Mouse (Mus musculus): ENCODE measurements at regions not wholly inside any gene's neighbourhood (a gene's known extent, or its start where the extent isn't known, plus 50 kb on each side); places are given as distances from the start of the nearest gene placed in this dataset.

GRCm38 (mm10) chr15:51346301-51346700 lies 2538.4 kb upstream of the Gm7489 start:
- 0 out of 2 replicates have a peak, but pooled peaks have one; percentile 22 for ATAC-seq (replicated peaks; ENCODE audit: low read depth, poor library complexity, severe bottlenecking)

DNA sequence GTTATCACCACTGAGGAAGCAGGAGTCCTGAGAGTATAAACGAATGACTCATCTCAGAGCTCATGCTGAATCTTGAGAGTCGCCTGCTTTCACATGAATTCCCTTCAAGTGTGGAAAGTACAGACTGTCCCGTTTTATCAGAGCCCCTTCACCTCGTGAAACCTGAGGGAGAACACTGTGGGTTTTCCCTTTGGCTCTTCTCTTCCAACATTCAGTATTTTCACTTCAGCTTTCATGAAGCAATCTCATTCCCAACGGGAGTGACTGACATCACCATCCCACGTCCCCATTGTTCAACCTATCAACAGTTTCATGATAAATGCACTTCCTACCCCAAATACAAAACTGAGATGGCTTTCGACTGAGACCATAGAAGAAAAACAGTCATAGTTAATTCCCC lies 2521.3 kb upstream of the Gm7489 start:
- no peak for ATAC-seq (replicated peaks; ENCODE audit: low read depth, poor library complexity, severe bottlenecking)

GRCm38 (mm10) chr15:51371162-51371561 lies 2513.5 kb upstream of the Gm7489 start:
- ATAC-seq (replicated peaks; ENCODE audit: low read depth, poor library complexity, severe bottlenecking) = no peak

DNA sequence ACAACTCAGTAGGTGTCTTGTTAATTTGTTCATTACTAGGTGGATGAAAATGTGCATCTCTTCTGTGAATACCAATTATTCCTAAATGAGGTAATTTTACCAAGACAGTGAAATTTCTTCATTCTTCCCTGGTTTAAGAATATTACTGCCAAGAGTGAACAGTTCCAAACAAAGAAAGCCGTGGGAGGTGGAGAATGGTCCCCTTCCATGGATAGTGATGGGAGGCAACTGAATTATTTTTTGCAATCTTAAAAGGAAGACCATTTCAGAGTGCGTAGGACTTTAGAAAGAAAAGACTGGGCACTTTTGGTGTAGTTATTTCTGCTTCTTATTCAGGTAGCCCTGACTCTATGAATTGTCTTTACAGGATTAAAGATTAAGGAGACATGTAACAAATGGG lies 2494.3 kb upstream of the Gm7489 start:
- ATAC-seq (replicated peaks; ENCODE audit: low read depth, poor library complexity, severe bottlenecking) = no peak

DNA sequence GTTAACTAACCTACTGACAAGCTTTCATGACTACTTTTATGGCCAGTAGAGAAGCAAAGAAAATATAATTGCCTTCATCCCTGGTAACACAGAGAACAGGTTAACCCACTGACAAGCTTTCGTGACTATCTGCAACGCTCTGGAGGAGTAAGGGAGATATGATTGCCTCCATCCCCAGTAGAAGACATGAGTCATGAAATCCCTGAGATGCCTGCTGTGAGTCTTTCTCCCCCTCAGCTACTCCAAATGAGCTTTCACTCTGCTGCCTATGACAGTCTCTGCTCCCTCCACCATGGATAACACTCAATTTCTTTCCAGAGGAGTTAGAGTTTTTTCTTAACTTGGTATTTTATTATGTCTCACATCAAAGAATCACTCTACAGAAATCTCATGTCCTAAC lies 2493.4 kb upstream of the Gm7489 start:
- ATAC-seq (replicated peaks; ENCODE audit: low read depth, poor library complexity, severe bottlenecking) = no peak

GRCm38 (mm10) chr15:51392449-51393405 lies 2492.0 kb upstream of the Gm7489 start:
- no peak for ATAC-seq (replicated peaks; ENCODE audit: low read depth, poor library complexity, severe bottlenecking)

DNA sequence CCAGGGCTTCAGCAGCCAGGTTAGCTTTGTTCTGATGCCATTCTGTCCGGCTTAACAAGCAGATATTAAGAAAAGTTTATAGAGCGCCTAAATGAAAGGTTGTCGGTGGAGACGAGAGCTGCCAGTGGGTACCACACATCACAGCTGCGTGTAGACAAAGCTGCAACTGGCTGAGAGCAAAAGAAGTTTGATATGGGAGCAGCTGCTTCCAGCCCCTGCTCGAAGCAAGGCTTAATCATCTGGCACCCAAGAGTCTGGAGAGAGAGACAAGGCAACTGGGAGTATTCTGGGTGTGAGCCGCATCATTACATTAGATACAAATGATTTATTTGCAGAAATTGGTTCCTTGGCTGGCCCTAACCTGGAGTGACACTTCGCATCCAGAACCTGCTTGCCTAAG lies 2488.7 kb upstream of the Gm7489 start:
- no peak for ATAC-seq (replicated peaks; ENCODE audit: low read depth, poor library complexity, severe bottlenecking)

DNA sequence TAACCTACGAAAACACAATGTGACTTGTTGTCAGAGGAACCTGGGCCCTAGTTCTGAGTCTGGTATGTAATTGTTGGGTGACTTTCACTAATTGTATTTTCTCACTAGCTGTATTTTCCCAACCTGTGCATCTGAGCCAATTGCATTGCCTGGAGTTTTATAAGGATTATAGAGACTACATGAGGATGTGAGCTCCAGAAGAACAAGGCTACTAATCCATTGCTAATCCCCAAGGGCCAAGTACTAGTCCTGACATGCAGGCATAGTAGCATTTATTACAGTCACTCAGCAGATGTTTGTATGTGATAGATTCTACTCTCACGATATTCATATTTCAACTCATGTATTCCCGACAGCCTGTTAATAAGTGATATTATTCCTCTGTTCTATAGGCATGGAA lies 2481.1 kb upstream of the Gm7489 start:
- no peak for ATAC-seq (replicated peaks; ENCODE audit: low read depth, poor library complexity, severe bottlenecking)

GRCm38 (mm10) chr15:51409791-51410308 lies 2474.9 kb upstream of the Gm7489 start:
- no peak for ATAC-seq (replicated peaks; ENCODE audit: low read depth, poor library complexity, severe bottlenecking)

- no peak for ATAC-seq (replicated peaks; ENCODE audit: low read depth, poor library complexity, severe bottlenecking)
Measured at GRCm38 (mm10) chr15:51411966-51412365, 2472.7 kb upstream of the Gm7489 start.

DNA sequence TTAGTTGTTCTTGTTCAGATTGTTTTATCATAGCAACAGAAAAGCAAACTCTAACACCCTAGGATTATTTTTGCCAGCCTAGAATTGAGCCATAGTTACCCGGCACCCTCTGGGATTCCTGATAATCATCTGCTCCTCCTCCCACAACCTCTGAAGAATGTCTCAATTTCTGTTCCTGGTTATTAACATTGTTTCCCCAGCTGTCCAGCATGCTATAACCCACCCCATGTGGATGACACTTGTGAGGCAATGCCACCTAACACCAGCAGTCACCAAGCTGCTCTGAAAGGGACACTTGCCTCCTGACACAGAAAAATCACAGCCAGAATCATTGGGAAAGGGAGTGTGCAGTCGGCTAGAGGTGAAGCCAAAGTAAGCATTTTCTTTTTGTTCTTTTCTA lies 2442.1 kb upstream of the Gm7489 start:
- no peak for ATAC-seq (replicated peaks; ENCODE audit: low read depth, poor library complexity, severe bottlenecking)

DNA sequence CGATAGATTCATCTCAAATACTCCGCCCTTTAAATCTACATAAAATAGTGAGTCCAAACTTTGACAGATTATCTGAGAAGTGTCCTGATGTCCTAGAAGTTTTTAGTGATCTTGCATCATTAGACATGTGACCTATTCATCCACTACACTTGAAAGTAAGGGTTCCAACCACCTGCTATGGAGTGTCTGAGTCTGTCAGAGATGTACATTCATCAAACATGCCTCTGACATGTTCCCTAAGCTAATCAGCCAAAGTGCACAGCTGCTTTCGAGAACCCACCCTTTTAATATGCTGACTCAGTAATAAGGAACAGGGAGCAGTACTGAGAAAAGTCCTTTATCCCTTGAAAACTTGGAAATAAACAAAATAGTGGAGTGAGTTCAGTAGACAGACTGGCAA lies 2414.8 kb upstream of the Gm7489 start:
- no peak for ATAC-seq (replicated peaks; ENCODE audit: low read depth, poor library complexity, severe bottlenecking)

DNA sequence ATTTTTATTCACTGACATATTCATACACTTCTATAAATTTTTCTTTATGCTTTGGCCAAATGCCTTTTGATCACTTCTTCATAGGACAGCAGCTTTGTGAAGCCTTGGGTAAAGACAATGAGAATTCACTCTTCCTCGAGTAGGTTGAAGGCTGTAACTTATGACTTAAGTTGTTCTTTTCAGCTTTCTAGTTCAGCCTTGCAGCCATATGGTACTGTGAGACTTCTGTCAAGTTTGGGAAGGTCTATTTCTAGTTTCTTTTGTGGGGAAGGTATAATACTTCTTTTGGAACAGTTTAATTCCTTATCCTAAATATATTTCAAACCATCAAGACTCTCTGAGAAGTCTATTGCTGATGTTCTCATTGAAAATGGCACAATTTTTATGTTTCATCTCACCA lies 2413.6 kb upstream of the Gm7489 start:
- no peak for ATAC-seq (replicated peaks; ENCODE audit: low read depth, poor library complexity, severe bottlenecking)

DNA sequence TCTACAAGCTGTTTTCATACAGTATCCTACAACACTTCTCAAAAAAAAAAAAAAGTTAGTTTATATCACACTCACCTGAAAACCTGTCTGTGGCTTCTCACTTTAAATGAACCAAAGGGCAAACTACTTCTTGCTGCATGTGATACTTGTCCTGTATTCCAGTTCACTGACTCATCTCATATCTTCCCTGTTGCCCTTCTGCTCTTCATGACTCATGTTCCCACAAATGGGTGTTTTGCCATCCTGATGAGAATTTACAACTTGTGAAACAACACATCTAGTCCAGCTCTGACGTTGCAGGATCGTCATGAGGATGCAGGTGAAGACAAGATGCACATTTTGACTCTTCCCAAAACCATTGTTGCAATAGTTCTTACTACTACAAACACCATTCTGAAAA lies 2412.7 kb upstream of the Gm7489 start:
- no peak for ATAC-seq (replicated peaks; ENCODE audit: low read depth, poor library complexity, severe bottlenecking)

DNA sequence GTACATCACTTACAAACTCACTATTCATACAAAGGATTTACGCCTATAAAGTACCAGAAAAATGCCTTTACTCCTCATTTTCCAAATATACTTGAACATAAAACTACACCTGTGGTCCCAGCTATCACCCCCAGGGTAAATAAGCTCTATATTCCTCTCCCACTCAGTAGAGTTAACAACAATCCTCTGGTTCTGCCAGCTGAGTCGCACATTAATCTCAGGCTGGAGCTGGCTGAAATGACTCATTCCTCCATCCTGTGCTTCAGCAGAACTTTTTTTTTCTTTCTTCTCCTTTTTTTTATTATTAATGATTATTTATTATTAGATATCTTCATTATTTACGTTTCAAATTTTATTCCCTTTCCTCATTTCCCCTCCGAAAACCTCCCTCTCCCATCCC lies 2402.8 kb upstream of the Gm7489 start:
- no peak for ATAC-seq (replicated peaks; ENCODE audit: low read depth, poor library complexity, severe bottlenecking)

GRCm38 (mm10) chr15:51484207-51484606 lies 2400.5 kb upstream of the Gm7489 start:
- no peak for ATAC-seq (replicated peaks; ENCODE audit: low read depth, poor library complexity, severe bottlenecking)

GRCm38 (mm10) chr15:51485554-51485953 lies 2399.2 kb upstream of the Gm7489 start:
- no peak for ATAC-seq (replicated peaks; ENCODE audit: low read depth, poor library complexity, severe bottlenecking)

DNA sequence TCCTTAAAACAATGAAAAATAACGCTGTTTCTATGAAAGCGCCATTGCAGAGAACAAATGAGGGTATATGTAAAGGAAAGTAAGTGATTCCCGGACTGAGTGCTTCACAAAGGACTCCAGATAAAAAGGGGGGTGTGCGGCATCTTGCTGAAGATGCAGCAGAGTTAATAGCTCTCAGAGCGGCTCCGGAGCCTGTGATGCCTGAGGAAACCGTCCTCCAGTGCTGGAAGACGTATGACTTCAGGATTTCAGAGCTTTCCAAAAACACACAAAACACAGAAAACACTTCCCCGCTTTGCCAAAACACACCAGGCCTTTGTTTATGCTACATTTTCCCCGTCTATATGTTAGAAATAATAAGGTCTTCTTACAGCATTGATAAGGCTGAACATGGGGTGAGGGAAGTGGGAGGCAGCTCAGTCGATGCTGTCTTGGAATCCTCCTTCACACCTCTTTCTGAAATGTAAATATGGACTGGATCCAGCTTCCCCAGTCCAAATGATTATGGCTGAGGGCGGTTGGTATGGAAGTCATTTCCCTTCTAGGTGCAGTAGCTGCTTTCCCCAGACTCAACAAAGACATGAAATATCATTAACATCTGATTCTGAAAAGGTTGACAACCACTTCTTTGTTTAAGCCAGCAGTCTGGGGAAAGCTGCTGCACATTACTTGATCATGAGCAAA lies 2382.5 kb upstream of the Gm7489 start:
- no peak for ATAC-seq (replicated peaks; ENCODE audit: low read depth, poor library complexity, severe bottlenecking)

DNA sequence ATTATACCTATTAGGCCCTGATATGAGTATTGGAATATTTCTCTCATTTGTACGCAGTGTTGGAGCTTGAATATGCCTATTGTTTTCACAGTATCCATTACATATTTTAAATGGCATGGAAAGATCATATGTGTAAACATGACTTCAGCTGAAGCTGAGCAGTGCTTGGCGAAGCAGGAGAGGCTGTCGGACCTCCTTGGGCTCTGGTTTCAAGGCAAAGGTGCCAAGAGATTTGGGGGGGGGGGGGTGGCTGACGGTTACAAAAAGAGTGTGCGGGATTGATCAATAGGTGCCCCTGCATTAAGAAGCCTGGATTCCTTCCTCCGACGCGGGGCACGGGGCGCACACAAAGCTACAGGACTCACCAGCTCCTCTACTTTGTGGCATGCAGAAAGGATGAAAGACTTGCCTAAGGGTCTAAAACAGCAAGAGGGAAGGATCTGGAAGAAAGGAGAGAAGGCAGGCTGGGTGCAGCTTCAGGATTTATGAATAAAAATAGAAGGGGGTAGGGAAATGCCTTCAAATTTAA lies 2381.9 kb upstream of the Gm7489 start:
- no peak for ATAC-seq (replicated peaks; ENCODE audit: low read depth, poor library complexity, severe bottlenecking)

GRCm38 (mm10) chr15:51503341-51503740 lies 2381.4 kb upstream of the Gm7489 start:
- ATAC-seq (replicated peaks; ENCODE audit: low read depth, poor library complexity, severe bottlenecking) = no peak
